Mouse (Mus musculus) embryo, embryonic 10 days (tissue): ENCODE measurements at regions not wholly inside any gene's neighbourhood (a gene's known extent, or its start where the extent isn't known, plus 50 kb on each side); places are given as distances from the start of the nearest gene placed in this dataset.

Source experiments
- DNase-seq: peaks from one replicate; pipeline ENCODE4 v3.0.0-alpha.2; 2015; ENCODE audit warnings: low spot score

GRCm38 (mm10) chr14:105950924-105951323 lies 54.3 kb upstream of the Spry2 start:
- DNase-seq: no peak

DNA sequence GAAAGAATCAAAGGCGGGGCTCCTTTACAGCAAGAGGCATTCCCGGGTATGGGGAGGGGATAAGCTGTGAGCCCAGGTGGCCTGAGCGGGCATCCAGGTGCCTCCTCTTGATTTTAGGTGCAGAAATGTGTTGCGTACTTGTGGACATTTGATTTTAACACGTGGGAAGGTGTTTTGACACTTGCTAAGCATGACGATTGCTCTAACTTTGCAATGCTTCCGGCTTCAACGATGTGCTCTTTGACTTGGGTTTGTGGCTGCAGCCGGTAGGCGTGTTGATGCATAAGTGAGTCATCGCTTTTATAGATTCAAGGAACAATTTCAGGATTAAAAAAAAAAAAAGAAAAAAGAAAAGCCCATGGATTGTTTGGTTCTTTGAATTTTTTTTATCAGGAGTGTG lies 58.5 kb upstream of the Spry2 start:
- no peak for DNase-seq

GRCm38 (mm10) chr14:105956796-105957195 lies 60.2 kb upstream of the Spry2 start:
- no peak for DNase-seq

DNA sequence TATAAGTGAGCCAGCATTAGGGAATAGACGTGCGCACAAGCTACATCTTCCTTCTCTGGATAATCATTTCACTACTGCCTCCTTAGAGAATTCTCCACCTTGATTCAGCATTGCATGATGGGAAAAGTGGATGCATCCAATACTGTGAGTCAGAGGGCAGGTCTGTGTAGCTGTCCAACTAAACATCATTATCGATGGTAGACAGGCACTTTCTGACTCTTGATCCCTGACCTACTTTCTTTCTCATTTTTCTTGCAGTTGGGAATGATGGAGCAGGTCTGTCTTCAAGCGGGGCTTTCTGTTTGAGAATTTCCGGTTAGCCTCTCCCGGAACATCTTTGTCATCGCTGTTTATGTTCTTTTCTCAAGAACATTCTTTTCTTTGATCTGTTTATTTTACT lies 61.4 kb upstream of the Spry2 start:
- DNase-seq: no peak

DNA sequence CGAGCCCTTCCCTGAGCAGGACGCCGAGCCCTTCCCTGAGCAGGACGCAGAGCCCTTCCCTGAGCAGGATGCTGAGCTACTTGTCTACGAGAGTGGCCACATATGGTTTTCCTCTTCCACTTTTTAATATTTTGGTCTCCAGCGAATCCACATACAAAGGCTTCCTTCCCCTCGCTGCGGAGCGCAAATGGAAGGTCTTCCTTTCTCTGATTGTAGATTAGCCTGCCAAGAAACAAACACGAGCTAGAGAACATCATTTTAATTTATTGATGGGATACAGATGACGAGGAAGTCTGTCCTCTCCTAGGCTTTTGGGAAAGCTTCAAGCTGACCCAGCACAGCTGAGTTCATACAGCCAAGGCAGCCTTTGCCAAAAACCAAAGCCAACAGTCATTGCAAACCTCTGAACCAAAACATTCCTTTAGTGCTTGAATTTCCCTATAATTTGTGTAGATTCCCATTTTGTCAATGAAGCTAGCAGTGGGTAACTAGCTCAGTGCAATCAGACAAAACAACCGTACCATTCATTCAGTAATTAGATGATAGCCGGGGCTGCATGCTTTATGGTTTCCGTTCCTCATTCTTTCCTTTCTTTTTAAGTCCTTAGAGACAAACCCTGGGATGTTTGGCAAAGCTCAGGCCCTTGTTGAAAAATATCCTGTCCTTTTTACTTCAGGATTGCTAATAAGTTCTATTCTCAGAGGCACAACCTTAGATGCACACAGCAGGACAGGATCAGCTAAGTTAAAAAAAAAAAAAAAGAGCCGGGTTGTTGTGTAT lies 83.1 kb upstream of the Spry2 start:
- peak; percentile 11 for DNase-seq

- DNase-seq: no peak
Observed at GRCm38 (mm10) chr14:105980324-105980680, 83.7 kb upstream of the Spry2 start.

DNA sequence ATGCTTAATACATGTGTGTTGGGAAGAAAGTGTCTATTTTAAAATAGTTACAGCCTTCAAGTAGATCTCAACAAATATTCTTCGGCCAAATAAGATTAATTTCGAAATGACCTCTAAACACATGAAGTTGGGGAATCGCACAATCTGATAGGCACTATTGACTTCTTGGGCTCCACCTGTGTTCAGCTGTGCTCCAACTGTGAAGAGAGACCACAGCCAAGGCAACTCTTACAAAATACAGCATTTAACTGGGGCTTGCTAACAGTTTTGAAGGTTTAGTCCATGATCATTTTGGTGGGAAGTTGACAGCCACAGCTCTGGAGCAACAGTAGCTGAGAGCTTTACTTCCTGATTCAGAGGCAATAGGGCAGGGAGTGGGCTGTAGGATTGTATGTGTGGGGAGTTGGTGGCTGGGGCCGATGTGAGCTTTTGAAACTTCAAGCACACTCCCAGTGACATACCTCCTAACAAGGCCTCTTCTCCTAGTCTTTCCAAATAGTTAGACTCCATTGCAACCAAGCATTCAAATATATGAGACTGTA lies 90.8 kb upstream of the Spry2 start:
- DNase-seq: no peak

GRCm38 (mm10) chr14:105988738-105989137 lies 92.1 kb upstream of the Spry2 start:
- DNase-seq: no peak

DNA sequence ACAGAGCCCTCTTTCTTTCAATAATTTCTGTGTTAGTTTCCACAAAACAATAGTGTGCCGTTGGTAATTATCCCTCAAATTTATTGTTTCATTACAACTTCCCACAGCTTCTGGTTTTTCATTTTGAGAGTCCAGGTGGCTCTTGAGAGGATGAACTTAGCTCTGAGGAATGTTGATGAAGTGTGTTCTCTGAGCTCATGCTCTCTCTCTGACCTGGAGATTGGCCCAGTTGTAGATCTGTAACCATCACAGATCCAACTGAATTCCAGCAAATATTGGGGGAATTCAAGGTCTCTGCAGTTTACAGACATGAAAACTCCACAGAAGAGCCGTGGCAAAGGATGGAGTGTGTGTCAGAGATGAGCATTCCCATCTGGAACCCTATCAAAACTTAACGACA lies 96.5 kb upstream of the Spry2 start:
- no peak for DNase-seq

GRCm38 (mm10) chr14:105999801-106000200 lies 103.2 kb upstream of the Spry2 start:
- DNase-seq: no peak

GRCm38 (mm10) chr14:106007769-106008168 lies 98.2 kb upstream of the Trim52 start:
- no peak for DNase-seq

DNA sequence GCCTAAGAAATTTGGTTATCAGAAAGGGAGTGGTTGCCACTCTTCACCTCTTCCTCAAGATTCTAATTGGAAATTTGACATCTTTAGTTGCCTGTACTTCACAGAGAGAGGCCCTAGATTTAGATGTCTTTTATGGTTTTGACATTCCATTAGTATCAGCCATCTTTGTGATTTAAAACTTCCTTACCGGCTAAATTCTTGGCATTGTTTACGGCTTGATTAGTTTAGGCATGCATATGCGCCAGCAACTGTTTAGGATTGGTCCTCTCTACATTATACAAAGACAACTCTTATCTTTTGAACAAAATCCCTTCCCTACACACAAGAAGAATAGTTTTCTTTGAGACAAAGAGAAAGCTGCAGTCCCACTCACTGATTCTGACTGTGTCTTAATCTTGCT lies 97.0 kb upstream of the Trim52 start:
- DNase-seq: no peak

GRCm38 (mm10) chr14:106010961-106011360 lies 95.0 kb upstream of the Trim52 start:
- DNase-seq: no peak

- DNase-seq: no peak
Observed at GRCm38 (mm10) chr14:106011991-106012427, 94.0 kb upstream of the Trim52 start.

DNA sequence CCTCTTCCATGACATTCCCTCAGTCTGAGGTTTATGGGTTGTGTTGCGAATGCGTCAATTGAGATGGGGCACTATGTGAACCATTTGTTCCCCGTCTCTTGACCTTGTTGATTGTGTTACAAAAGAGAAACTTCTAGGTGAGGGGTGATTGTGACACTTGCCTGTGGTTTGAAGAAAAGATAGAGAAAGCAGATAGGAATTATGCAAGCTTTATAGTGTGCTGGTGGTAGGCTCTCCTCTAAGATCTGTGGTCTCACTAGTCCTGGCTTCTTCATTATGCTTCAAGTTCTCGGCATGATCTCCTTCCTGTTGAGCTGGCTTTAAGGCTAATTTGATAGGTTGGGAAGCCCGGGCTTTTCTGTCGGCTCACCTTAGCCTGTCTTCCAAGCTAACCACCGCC lies 83.2 kb upstream of the Trim52 start:
- no peak for DNase-seq

DNA sequence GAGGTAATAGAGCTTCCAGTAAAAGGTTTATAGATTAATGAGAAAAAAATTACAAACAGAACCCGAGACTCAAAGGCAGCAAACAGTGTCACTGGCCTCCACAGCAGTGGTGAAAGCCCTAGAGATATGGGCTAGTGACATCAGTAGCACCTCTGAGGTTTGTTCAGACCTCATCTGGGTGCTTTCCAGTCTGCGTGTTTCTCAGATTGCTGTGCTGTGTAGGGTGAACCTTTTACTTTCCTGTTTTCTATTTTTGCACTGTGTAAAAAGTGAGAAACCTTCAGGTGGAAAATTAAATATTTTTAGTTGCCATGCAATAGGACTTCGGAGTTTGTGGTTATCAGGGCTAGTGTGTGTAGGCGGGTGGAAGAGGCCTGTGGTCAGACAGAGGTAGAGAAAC lies 79.2 kb upstream of the Trim52 start:
- no peak for DNase-seq

GRCm38 (mm10) chr14:106027686-106028085 lies 78.3 kb upstream of the Trim52 start:
- DNase-seq: no peak

- DNase-seq: no peak
Observed at GRCm38 (mm10) chr14:106031094-106031493, 74.9 kb upstream of the Trim52 start.

GRCm38 (mm10) chr14:106033793-106034192 lies 72.2 kb upstream of the Trim52 start:
- DNase-seq: no peak

GRCm38 (mm10) chr14:106034933-106035665 lies 70.9 kb upstream of the Trim52 start:
- DNase-seq: peak; percentile 7

GRCm38 (mm10) chr14:106044274-106044673 lies 61.7 kb upstream of the Trim52 start:
- no peak for DNase-seq

- no peak for DNase-seq
Observed at GRCm38 (mm10) chr14:106050231-106050630, 55.8 kb upstream of the Trim52 start.
